Mouse (Mus musculus) lung, postnatal 36 days (tissue): ENCODE data around the gene Stox2.

Experiments used
- DNase-seq: peaks from one replicate; pipeline ENCODE4 v3.0.0; 2022; ENCODE audit warnings: mixed read lengths

Gene Stox2

DNA sequence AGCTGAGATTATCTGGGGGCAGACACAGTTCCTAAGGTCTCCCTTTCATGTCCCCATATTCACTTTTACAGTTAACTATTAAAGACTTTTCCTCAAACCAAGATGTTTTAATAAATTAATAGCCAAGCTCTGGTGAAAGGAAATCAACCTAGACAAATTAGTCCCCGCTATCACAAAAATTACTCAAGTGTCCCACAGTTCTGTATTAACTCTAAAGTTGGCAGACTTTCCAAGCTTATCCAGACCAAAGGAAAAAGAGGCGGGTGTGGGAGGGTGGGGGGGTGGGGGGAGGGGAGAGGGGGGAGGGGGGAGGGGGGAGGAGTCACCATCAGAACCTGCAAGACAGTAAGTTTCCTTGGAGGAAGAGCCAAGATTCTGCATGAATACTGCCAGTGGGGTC lies 41.3 kb downstream of the Stox2 start:
- DNase-seq, result no peak

DNA sequence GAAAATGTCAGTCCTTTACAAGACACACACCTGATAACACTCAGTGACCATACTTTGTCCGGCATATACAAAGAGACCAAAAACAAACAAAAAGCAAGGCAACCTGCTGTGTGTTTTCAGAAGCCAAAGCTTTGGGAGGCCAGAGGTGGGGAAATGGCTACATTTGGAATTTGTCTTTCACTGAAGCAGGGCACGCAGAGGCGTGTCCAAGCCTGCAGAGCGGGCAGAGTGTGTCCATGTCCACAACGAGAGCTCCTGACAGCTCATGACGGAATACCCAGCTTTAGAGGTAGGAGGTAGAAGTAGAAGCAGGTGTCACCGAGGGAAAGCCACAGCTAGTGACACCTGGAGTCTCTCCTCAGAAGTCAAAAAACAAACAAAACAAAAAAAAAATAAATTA lies 53.2 kb downstream of the Stox2 start:
- no peak for DNase-seq

DNA sequence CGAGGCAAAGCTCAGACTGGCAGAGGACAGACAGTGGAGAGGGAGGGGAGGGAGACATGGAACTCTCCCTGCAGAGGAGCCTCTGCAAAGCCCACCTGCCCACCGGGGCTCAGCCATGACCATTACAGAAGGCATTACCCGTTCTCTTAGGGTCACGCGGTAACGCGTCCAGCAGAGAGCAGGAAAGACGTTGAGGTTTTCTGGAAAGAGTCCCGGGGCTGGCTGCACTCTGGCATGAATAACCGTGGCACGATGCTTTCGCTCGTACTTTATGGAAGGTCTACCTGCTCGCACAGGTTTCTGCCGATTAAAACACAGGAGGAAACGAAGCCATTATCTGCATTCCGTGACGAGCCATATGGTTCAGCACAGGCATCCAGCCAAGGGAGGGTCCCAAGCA lies 53.9 kb downstream of the Stox2 start:
- DNase-seq, result no peak

DNA sequence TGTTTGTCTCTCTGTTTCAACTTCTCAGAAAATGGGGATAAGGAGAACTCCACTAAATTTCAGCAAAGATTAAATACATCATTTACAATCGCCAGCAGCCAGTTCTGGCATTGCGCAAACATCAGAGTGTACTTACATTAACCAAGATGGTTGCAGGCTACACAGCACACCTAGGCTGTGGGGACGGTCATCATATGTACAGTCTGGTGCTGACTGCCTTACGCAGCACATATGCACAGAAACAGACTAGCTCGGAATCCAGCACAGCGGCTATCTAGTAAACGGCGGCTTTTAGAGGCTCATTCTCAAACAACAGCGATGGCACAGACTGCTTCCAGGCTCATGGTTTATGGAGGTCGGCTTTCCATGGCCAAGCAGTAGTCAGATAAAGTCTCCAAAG lies 54.3 kb downstream of the Stox2 start:
- no peak for DNase-seq

GRCm38 (mm10) chr8:47389430-47389829 lies 56.7 kb downstream of the Stox2 start:
- DNase-seq, result no peak

GRCm38 (mm10) chr8:47388171-47388570 lies 58.0 kb downstream of the Stox2 start:
- DNase-seq, result no peak

- no peak for DNase-seq
Measured at GRCm38 (mm10) chr8:47385810-47386209, 60.4 kb downstream of the Stox2 start.

DNA sequence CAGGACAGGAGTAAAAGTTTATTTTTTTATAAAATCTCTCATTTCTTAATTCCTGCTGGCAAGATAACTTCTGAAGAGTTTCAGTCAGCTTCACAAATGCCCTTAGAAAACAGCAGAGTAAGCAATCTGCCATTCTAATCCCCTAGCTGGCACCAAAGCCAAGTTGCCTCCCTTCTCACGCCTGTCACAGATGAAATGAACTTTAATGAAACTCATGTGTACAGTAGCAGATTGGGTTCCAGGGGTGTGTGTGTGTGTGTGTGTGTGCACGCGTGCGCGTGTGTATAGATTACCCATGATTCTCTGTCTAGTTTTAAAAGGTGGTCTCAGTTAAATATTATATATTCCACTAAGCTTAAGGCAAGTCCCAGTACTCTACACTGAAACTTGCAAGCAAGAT lies 62.0 kb downstream of the Stox2 start:
- no peak for DNase-seq

- no peak for DNase-seq
Measured at GRCm38 (mm10) chr8:47383632-47384031, 62.5 kb downstream of the Stox2 start.

DNA sequence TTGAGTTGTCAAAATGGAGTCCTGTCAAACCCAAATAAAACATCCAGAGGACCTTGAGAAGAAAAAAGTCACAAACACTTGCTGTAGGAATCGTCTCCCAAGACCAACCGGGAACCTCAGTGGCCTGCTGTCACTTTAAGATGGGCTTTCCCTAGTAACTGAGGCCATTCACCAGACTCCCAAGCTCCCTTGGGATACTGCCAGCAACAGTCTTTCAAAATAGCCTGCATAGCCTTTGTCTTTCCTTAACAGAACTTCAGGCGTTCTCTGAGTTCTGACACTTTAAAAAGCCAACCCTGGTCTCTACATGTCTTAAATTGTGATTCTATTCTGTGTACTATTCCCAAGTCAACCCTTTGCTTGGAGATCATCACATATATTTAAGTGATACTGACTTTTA lies 64.9 kb downstream of the Stox2 start:
- peak; percentile 70 for DNase-seq

GRCm38 (mm10) chr8:47380725-47381124 lies 65.4 kb downstream of the Stox2 start:
- no peak for DNase-seq

DNA sequence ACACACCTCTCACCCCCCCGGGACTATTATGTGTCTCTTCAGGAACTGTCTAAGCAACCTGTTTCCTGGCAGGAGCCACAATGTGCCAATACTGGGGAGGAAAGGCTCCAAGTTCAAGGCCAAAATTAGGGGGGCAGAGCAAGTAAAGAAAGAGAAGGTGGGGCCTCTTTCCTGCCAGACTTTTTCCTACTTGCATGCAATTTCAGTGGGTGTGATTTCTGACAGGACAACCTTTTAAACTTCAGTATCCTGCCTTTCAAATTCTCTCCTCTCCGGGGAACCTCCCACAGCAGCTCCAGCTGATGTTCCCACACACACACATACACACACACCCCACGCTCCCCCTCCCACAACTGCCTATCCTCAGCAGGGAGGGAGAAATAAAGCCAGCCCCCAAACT lies 66.1 kb downstream of the Stox2 start:
- no peak for DNase-seq

DNA sequence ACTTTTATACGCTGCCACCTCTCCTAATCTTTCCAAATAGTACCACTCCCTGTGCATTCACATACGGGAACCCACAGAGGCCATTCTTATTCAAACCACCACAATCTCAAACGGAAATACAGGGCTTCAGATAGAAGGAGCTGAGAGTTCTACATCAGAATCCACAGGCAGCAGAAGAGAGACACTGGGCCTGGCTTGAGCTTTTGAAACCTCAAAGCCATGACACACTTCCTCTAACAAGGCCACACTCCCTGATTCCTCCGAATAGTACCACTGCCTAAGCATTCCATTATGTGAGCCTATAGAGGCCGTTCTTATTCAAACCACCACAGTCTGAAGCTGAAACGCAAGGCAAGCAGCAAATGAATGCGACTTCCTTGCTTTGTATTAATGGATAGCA lies 69.5 kb downstream of the Stox2 start:
- no peak for DNase-seq

DNA sequence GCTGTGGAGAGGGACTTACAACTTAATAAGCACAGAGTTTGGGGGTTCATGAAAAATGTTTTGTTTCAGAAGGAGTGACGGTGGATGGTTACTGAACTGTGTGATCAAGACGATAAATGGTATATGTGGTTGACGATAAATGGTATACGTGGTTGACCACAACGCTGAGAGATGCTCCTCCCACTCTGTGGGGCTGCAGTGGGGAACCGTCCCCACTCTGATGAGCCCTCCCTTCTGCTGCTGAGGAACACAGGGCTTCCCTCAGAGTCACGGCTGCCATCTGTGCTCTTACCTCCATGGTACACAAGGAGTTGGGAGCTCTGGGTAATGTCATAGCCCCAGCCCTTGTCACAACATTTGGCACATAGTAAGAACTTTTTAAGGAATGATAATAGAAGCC lies 72.4 kb downstream of the Stox2 start:
- DNase-seq, result no peak

GRCm38 (mm10) chr8:47371539-47371938 lies 74.6 kb downstream of the Stox2 start:
- peak; percentile 39 for DNase-seq

DNA sequence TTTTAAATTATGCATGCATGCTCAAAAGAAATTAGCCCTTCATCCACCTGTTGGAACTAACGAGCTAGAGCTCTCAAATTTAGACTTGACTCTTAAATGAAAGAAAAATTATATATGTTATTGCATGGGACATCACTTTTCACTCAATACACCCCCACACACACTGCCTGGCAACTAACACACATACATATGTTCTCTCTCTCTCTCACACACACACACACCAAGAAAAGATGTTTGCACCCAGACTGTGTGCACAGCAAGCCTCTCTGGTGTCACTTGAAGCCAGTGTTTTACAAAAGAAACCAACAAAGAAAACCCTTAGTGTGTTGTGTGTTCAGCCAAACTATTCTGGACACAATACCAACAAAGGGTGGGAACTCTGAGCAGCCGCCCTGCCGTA lies 75.1 kb downstream of the Stox2 start:
- DNase-seq, result no peak

- peak; percentile 87 for DNase-seq
Measured at GRCm38 (mm10) chr8:47370421-47371080, 75.6 kb downstream of the Stox2 start.

- DNase-seq, result no peak
Measured at GRCm38 (mm10) chr8:47369949-47370348, 76.2 kb downstream of the Stox2 start.

DNA sequence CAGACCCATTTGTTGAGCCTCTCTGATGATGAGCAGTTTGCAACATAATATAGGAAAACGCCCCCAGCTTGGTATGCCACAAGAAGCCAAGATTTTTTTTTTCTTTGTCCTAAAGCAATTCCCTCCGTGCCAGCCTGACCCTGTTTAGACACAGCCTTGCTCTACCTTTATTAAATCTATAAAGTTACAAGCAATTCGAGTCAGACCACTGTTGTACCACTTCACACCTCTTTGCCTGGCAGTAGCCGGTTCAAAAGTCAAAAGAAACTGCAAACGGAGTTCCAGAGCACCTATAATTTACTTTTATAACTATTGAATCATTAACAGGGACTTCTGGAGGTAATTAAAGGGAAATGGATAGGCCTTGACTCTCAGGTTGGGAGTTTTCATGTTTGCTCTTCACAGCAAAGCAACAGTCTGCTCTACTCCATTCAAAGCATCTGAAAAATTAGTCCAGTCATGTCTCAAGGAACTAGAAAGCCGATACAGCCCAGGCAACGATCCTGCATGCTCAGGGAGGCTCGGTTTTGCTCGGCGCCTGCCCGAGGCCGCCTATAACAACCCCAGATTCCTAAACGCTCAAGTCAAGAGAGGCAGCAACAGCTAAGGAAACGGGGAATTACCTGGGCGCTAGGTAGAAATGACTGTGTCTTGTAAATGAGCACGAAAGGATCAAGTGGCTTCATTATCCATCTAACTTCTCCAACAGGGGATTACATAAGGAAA lies 77.0 kb downstream of the Stox2 start:
- DNase-seq, result no peak

GRCm38 (mm10) chr8:47367029-47367428 lies 79.1 kb downstream of the Stox2 start:
- no peak for DNase-seq

GRCm38 (mm10) chr8:47363271-47363670 lies 82.9 kb downstream of the Stox2 start:
- peak; percentile 67 for DNase-seq

GRCm38 (mm10) chr8:47355340-47355906 lies 90.7 kb downstream of the Stox2 start:
- DNase-seq, result no peak

GRCm38 (mm10) chr8:47354523-47355168 lies 91.5 kb downstream of the Stox2 start:
- DNase-seq, result peak; percentile 71
